Mouse (Mus musculus) heart, adult 2 months (tissue): Measurements from ENCODE around the gene Cdr2.

ENCODE experiments used
- CTCF ChIP-seq: fragments of 200-600 bp; IDR thresholded peaks from 2 replicates; pipeline ENCODE4 v1.8.1; 2022; ENCODE audit warnings: antibody characterized with exemption, mild to moderate bottlenecking, moderate library complexity
- EP300 ChIP-seq: fragments of 200-500 bp; IDR thresholded peaks from 2 replicates; pipeline ENCODE4 v1.6.1; 2011; ENCODE audit warnings: low read depth, low read length, control low read depth; ENCODE audit not compliant: insufficient read depth
- POLR2A ChIP-seq: fragments of 200-500 bp; IDR thresholded peaks from 2 replicates; pipeline ENCODE4 v1.6.1; 2011; ENCODE audit warnings: mild to moderate bottlenecking, low read depth, low read length, control low read depth; ENCODE audit not compliant: insufficient read depth

- TF ChIP-seq POLR2A (no peak), EP300 (no peak), CTCF (no peak)
Observed at GRCm38 (mm10) chr7:121001879-121002278, 19.8 kb upstream of the Cdr2 start.
